Mouse (Mus musculus): Measurements from ENCODE around the gene Palm3. TPM values are rescaled to one million over a fixed set of nuclear protein-coding genes. Genes with fewer than 3 reads are reported as not detected.
"Not testable (repeated sequence)": the region's sequence is repeated elsewhere in the genome, so short reads cannot be mapped to it uniquely, and the experiment has no call there.

Gene Palm3
- total RNA-seq, 2 experiments from 2014 or later: 0.25 to 0.51 TPM

DNA sequence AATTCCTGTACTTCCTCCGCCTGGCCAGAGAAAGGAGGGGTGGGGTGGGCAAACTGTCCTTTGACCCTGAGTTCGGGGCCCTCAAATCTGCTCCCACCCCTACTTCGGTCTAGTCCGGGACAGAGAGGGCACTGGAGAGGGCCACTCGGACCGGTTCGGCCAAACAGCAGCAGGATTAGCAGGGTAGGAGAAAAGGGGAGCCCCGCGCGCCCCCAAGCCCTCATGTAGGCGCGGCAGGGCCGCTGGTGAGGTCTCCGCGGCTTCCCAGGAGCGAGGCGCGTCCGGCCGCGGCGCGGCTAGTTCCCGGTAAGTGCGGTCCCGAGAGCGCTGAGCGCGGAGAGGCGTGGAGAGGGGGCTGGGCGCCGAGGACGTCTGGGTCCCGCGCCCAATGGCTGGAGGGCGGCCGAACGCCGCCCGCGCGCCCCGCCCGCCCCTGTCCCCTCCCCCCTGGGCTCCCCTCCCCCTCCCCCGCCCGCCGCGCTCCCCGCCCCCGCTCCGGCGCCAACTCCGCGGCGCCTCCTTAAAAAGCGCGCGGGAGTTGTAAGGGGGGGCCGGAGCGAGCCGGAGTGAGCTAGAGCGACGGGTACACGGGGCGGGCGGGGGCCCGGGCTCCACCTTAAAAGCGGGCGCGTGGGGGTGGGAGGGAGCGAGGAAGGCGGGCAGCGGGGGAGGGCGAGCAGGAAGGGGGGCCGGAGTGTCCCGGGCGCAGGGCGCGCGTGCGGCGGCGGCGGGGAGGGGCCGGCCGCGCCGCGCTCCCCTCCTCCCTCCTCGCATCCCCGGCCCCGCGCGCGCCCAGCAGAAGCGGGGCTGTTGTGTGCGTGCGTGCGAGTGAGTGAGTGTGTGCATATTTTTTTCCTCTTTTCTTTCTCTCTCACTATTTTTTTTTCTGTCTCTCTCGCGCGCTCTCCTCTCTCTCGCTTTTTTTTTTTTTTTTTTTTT is 24.4 kb upstream of the Palm3 start:
- intact Hi-C loops (cut with DNase I; ENCODE audit: low total_unique reads): no loop called here

GRCm38 (mm10) chr8:83997511-83998141 is 23.6 kb upstream of the Palm3 start, which contains the start of gene Samd1:
Gene Samd1, plus strand, starts transcription at chr8:83997672.
- intact Hi-C loops (cut with DNase I; ENCODE audit: low total_unique reads): no loop called here
- peak; percentile 64 for DNase-seq

More for the DNA sequence above, 24.4 kb upstream of the Palm3 start:
- peak; percentile 94 for DNase-seq

DNA sequence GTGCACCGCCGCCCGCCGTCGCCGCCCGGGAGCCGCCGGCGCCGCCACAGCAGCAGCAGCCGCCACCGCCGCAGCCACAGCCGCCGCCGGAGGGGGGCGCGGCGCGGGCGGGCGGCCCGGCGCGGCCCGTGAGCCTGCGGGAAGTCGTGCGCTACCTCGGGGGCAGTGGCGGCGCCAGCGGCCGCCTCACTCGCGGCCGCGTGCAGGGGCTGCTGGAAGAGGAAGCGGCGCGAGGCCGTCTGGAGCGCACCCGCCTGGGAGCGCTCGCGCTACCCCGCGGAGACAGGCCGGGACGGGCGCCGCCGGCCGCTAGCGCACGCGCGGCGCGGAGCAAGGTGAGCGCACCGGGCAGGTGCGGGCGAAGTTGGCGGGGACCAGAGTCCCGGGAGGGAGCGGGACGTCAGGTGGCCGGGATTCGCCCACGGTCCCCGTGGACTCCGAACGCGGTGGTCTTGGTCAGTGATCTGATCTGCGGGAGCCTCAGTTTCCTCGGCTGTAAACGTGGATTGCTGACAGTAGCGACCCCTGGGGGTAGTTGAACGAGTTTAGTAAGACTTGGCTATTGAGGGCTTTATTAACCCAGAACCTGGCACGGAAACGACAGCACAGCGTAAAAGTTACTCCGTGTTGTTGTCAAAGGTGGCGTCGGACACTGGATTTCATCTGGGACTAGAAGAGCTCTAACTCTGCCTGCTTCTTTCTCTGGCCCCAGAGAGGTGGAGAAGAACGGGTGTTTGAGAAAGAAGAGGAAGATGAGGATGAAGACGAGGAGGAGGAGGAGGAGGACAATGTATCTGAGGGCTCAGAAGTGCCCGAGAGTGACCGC is 22.8 kb upstream of the Palm3 start:
- intact Hi-C loops (cut with DNase I; ENCODE audit: low total_unique reads): no loop called here
- peak; percentile 60 for DNase-seq

DNA sequence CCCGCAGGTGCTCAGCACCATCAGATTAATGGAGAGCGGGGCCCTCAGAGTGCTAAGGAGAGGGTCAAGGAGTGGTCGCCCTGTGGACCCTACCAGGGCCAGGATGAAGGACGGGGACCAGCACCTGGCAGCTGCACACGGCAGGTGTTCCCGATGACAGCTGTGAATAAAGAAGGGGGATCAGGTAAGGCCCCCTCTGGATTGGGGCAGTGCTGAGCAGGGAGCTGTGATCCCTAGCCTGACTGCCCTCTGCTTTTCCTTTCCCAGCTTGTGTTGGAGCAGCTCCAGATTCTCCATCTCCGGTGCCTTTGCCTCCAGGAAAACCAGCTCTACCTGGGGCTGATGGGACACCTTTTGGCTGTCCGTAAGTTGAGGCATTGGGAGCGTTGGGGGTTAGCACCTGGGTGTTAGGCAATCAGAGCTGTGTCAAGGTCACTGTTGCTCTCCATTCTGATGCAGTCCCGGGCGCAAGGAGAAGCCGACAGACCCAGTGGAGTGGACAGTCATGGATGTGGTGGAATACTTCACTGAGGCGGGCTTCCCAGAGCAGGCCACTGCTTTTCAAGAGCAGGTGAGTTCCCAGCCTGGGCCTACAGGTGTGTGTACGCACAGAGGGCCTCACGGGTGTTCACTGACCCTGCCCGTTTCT is 22.1 kb upstream of the Palm3 start:
- no peak for DNase-seq
- intact Hi-C loops (cut with DNase I; ENCODE audit: low total_unique reads): no loop called here

DNA sequence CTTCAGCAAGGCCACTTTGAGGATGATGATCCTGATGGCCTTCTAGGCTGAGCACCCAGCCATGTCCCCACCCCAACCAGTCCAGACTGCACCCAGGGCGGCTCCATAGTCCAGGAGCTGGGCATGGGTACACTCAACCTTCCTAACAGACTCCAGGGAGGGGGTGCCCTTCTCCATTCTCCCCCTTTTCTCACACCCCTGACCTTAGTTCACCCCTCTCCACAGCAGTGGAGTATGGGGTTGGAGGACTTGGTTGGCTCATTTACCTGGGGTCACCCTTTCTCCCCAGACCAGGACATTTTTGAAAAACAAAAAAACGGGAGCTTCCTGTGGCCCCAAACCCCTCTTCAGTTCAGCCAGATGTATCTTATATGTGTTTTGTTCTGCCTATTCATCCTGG is 21.4 kb upstream of the Palm3 start:
- intact Hi-C loops (cut with DNase I; ENCODE audit: low total_unique reads): no loop called here
- DNase-seq: no peak

DNA sequence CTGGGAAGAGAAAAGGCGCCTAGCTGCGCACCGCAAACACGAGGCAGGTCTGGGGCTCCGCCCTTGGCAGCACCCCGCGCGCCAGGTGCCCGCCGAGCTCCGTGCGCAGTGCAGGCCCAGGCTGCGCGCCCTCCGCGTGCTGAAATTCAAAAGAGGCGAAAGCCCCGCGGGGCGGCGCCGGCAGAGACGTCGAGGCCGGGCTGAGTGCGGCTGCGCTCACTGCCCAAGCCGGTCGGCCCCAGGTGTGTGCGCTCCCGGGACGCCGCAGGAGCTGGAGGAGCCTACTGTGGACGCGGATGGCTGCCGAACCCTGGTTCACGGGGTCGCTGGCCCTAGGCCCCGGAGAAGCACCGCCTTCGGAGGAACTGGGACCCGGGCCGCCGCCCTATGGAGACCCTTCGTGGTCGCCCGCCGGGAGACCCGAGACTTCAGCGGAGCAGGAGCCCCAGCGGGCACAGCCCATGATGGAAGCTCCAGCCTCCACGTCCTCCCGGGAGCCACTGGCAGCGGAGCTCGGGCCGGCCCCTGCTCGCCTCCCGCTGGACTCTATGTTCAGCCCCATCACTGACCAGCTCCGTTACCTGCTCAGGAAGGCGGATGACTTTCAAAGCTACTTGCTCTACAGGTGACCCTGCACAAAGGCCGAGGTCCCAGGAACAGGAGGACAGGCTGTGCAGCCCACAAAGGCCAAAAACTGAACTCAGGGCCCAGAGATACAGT is 19.8 kb upstream of the Palm3 start, which contains the start of gene 1700067K01Rik:
TSS of gene 1700067K01Rik (plus strand) at position 222 of the 720 bp plus-strand sequence.
- intact Hi-C loops (cut with DNase I; ENCODE audit: low total_unique reads): no loop called here
- no peak for DNase-seq

GRCm38 (mm10) chr8:84002957-84003611 is 18.2 kb upstream of the Palm3 start:
- intact Hi-C loops (cut with DNase I; ENCODE audit: low total_unique reads): no loop called here
- no peak for DNase-seq

- DNase-seq: no peak
- intact Hi-C loops (cut with DNase I; ENCODE audit: low total_unique reads): no loop called here
Observed at GRCm38 (mm10) chr8:84003612-84004246, 17.5 kb upstream of the Palm3 start.

GRCm38 (mm10) chr8:84004533-84005201 is 16.6 kb upstream of the Palm3 start:
- peak; percentile 95 for DNase-seq
- intact Hi-C loops (cut with DNase I; ENCODE audit: low total_unique reads): no loop called here

GRCm38 (mm10) chr8:84005502-84005901 is 15.8 kb upstream of the Palm3 start:
- DNase-seq; intact Hi-C loops (cut with DNase I; ENCODE audit: low total_unique reads): not testable (repeated sequence)

- DNase-seq: no peak
- intact Hi-C loops (cut with DNase I; ENCODE audit: low total_unique reads): no loop called here
Observed at GRCm38 (mm10) chr8:84008362-84008761, 12.9 kb upstream of the Palm3 start.

GRCm38 (mm10) chr8:84009876-84010275 is 11.4 kb upstream of the Palm3 start:
- peak; percentile 87 for DNase-seq
- intact Hi-C loops (cut with DNase I; ENCODE audit: low total_unique reads): no loop called here

DNA sequence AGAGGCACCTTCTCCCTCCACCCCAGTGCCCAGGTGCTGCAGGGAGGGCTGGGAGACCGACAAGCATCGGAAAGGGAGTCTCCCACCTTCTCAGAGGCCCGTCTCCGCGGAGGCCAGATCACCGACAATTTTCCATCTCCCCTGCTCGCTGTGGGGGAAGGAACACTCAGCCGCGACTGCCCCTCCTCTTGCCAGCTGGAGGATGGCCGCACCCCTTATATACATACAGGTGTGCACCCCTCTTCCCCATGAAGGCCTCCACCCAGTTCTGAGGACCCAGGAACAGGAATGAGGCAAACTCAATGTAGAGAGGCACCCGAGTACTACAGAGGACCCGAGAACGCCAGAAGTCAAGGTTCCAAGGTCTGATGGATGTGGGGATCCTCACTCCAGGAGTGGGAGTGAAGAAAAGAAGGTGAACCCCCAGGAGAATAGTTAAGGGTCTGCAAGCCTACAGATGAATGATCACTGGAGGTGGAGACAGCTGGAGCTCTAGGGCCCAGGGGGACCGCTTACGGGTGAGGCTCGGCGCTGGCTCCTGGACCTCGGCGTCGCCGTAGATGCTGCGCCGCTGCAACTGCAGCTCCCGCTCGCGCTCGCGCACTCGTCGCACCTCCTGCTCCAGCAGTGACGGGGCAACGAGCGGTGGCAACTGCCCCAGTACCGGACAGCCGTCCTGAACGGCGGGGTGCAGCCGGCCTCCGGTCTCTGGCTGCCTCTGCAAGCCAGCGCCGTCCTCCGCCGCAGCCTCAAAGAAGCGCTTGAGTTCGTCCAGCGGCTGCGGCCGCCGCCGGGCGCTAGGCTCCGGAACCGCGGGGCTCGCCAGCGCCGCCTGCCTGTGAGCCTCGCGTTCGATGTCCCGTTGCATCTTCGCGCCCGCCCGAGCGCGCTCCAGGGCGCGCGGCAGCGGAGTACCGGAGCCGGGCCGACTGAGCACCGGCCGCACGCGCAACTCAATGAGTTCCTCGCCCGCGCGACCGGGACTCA is 10.4 kb upstream of the Palm3 start:
- peak; percentile 78 for DNase-seq
- intact Hi-C loops (cut with DNase I; ENCODE audit: low total_unique reads): no loop called here

- intact Hi-C loops (cut with DNase I; ENCODE audit: low total_unique reads): no loop called here
- DNase-seq: no peak
Observed at GRCm38 (mm10) chr8:84011705-84012498, 9.4 kb upstream of the Palm3 start, which contains the start of gene 2210011C24Rik. Gene 2210011C24Rik, minus strand, starts transcription at chr8:84012171.

DNA sequence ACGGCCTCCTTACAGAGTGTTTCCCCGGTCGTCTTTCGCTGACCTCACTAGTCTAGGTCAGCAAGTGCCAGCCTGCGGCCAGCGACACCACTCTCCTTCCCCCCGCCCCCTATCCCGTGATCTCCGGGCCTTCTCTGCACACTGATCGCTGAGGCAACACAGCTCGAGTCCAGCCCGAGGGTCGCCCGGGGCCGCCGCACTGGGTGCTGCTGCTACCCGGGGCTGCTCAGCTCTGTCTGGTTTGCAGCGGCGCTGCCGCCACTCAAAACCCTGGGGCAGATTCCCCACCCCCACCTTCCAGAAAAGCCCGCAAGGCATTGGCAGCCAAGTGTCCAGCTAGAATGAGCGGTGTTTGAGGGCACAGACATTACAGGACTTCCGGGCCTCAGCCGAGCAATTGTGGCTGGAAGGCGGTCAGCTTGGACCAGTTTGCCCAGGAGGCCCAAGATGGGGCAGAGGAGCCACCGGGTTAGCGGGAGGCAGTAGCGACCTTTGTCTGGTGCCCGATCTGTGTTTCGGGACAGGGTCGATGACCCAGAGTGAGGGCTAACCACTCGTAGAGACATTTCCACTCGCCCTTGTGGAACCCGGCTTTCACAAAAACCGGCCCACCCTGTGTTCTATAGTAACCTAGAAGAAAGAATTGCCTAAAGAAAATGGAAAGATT is 8.6 kb upstream of the Palm3 start:
- intact Hi-C loops (cut with DNase I; ENCODE audit: low total_unique reads): no loop called here
- no peak for DNase-seq

Data from gastrocnemius, postnatal 14 days (tissue).